Mouse (Mus musculus) forelimb bud, embryonic 11.5 days (tissue): ENCODE measurements around the gene Dnajc25.

ENCODE experiments used
- DNase-seq: peaks from one replicate; pipeline ENCODE4 v3.0.0-alpha.2; 2012; ENCODE audit warnings: low read depth, low spot score

Dnajc25 gene

GRCm38 (mm10) chr4:59003806-59004200, 8.9 kb downstream of the Dnajc25 start:
- no peak for DNase-seq

- DNase-seq = no peak
Measured at GRCm38 (mm10) chr4:59006211-59006610, 11.3 kb downstream of the Dnajc25 start.

DNA sequence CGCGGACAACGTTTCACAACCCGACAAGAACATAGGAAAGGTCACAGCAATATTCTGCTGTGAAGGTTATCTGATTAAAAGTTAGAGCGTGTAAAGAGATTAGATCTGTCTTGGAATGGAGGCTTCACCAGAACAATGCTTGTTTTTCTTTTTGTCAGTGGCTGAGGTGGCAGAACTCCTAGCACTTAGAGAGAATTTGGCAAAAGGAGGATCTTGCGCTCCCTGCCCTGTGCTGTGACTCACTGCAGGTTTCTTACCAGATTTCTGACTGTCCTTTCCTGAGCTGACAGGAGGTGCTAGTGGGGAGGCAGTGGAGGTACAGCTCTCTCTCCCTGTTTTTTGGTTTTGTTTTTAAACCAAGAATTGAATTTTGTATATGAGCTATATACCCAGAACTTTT, 12.2 kb downstream of the Dnajc25 start:
- no peak for DNase-seq

- no peak for DNase-seq
Measured at GRCm38 (mm10) chr4:59007974-59008373, 13.1 kb downstream of the Dnajc25 start.

GRCm38 (mm10) chr4:59009186-59009585, 14.3 kb downstream of the Dnajc25 start:
- DNase-seq = no peak

- DNase-seq = no peak
Measured at GRCm38 (mm10) chr4:59009696-59010095, 14.8 kb downstream of the Dnajc25 start.

DNA sequence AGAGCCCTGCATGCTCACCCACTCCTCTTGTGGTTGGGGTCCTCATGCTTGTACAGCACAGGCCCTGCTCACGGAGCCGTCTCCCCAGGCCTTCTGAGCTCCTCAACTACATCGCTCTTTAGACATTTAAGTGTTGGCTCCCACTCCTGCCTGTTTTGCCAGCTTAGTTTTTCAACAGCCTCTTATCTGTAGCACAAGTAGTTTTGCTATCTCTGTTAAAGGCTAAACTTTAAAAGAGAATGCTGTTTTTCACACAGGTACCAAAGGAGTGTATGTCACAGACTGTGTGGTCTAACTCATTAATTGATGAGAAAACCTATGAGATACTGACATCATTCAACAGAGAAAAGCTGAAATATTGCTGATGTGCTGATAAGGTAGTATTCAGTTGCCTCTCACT, 16.6 kb downstream of the Dnajc25 start:
- no peak for DNase-seq

- DNase-seq = no peak
Measured at GRCm38 (mm10) chr4:59015181-59015580, 20.3 kb downstream of the Dnajc25 start.

DNA sequence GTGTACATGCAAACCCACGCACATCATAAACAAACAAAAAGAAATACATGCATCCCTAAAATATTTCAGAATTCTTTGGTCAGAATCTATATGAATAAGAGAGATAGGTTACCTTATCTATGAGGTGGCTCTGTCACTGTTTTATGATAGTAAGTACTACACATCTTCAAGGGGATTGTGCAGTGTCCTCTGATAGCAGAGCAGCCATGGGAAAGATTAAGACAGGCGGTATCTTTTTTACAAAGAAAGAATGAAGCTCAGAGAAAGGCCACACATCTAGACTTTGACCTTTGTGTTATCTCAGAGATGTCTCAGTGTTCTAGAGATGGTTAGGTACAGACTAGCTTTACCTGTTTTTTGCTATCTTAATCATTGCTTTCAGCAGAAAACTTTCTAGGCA, 22.1 kb downstream of the Dnajc25 start:
- DNase-seq = no peak

DNA sequence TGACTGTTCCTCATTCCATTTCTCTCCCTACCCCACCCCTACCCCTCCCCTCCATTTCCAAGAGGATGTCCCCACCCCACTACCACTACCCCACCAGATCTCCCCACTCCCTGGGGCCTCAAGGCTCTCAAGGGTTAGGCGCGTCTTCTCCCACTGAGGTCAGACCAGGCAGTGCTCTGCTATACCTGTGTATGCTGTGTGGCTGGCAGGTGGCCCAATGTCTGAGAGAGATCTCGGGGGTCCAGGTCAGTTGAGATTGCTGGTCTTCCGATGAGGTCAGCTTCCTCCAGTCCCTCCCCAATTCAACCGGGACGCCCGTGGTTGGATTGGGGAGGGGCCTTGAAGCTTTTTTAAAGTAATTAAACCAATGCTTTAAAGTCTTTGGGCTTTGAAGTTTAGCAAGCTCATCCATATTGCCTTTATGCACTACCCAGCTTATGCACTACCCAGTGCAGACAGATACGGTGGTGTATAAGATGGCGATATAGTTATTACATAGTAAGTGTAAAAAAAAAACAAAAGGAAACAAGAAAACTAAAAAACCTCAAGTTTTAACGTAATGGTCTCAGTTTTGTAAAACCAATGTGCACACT, 39.6 kb downstream of the Dnajc25 start:
- no peak for DNase-seq

- peak; percentile 25 for DNase-seq
Measured at GRCm38 (mm10) chr4:59034918-59035785, 40.3 kb downstream of the Dnajc25 start, which contains the start of gene Gng10. Gene Gng10 (plus strand): TSS chr4:59035088.

- no peak for DNase-seq
Measured at GRCm38 (mm10) chr4:59035786-59036350, 41.0 kb downstream of the Dnajc25 start.

GRCm38 (mm10) chr4:59036490-59037127, 41.7 kb downstream of the Dnajc25 start:
- DNase-seq = peak; percentile 85

DNA sequence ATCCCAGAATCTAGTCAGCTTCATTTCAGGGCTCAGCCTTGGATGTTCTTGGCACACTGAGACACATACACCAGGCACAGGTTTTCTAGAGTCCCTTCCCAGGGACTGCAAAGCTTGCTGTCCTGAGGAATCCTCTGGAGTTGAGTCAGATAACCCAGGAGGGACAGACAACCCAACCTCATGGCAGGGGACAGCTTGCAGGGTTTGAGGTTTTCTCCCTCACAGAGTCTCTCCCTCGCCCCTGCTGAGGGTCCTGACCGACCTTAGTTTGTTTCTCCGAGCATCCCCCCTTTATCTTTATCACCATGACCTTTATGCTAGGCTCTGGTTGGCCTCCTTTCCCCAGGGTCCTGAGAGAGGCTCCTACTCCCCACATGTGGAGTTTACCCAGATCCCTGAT, 42.7 kb downstream of the Dnajc25 start:
- no peak for DNase-seq

- DNase-seq = no peak
Measured at GRCm38 (mm10) chr4:59040397-59041287, 45.8 kb downstream of the Dnajc25 start.

DNA sequence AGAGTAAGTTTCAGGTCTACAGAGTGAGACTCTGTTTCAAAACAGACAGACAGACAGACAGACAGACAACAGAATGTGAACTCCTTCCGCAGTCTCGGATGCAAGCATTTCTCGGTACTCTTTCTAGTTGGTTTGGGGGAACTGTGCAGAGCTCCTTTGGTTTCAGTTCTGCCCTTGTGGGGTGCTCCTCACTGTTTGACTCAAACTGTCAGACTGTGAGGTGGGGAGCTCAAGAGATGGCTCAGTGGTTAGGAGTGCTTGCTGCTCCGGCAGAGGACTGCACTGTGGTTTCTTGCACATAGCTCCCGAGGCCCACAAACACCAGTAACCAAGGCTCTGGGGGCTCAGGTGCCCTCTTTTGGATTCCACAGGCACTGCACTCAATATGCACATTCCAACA, 48.2 kb downstream of the Dnajc25 start:
- no peak for DNase-seq

DNA sequence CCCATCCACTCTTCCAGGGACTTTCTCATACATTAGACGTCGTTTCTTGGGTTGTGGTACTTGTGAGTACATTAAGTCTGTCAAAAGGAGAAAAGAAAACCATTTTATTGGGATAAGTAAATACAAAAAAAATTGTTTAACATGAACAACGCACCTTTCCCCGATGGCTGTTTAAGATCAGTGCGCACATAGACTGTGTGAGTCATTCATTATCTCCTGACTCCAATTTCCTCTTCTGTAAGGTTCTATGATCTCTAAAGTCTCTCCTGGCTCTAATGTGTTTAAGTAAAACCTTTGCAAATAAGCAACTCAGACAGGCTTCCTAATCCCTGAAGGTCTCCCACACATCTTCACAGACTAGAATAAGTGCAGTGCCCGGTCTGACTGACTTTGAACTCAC, 49.0 kb downstream of the Dnajc25 start:
- no peak for DNase-seq

DNA sequence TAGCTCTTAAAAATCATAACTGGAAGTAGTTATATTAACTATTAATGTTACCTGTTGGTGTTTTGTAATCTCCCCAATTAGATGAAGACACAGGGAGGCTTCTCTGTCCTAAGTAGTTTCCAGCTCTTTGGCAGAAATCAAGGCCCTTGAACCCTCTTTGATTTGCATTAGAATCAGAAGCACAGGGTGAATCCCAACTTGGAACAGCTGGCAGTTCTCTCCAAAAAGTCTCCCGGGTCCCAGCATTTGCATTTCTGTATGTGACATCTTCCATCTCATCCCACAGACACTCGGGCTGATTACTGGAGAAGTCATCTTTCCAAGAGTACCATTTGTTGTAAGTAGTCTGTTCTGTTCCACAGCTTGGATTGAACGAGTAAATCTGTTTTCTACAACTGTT, 52.4 kb downstream of the Dnajc25 start:
- no peak for DNase-seq

GRCm38 (mm10) chr4:59051081-59051480, 56.2 kb downstream of the Dnajc25 start:
- no peak for DNase-seq

DNA sequence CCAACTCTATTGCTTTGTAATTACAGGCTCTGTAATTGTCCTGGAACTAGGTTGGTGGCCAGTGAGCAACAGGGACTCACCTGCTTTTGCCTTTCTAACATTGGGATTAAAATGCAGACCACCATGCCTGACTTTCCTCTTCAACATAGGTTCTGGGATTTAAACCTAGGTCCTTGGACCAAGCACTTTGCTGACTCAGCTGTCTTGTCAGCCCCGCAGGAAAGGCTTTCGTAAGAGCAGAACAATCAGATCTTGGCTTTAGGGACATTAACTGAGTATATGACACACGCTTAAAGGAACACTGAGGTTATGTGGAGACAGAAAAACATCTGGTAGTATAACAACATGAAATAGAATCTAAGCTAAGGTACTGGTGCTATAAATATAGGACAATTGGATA, 63.1 kb downstream of the Dnajc25 start:
- no peak for DNase-seq

- no peak for DNase-seq
Measured at GRCm38 (mm10) chr4:59062526-59062925, 67.7 kb downstream of the Dnajc25 start.
